Mouse (Mus musculus) megakaryocyte, embryonic 14.5 days (primary cell): ENCODE measurements around the gene Gpr88.

Experiments
- FLI1 ChIP-seq: IDR thresholded peaks from 2 replicates; pipeline ENCODE4 v1.6.1; 2012; ENCODE audit warnings: low read length, inconsistent platforms, mixed read lengths
- GATA1 ChIP-seq: IDR thresholded peaks from 3 replicates; pipeline ENCODE4 v1.6.1; 2012; ENCODE audit warnings: mixed read lengths, low read length, inconsistent platforms, borderline replicate concordance

DNA sequence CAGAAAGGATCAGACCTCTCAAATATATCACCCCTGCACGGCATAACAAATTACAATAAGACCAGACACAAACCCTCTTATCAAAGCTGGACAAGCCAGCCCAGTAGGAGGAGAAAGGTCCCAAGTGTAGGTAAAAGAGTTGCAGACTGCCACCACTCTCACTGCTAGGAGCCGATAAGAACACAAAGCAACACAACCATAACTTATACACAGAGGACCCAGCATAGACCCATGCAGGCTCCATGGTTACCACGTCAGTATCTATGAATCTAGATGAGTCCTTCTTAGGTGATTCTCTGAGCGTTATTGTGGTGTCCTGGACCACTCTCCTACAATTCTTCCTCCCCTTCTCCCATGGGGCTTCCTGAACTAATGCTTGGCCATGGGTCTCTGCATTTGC, 24.0 kb downstream of the Gpr88 start:
- TF ChIP-seq GATA1 (no peak), FLI1 (no peak)
